ENCODE assay signal across 11 mouse cellular contexts in the genomic region with DNA sequence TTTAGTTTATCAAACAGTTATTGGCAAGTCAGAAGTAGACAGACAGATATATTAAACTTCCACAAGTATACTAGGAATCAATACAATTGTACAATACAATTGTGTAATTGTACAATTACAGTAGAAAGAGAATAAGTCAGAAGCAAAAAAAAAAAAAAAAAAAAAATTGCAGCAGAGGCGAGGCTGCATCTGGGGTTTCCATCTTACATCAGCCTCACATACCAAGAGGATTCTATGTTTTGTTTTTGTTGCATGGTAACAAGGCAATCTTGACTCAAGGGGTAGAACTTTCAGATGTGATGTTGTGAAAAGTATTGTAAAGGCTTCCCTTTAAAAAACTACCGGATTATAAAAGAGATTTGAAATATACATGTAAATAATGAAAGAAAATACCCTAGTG. TPM values are rescaled to one million over a fixed set of nuclear protein-coding genes. Genes with fewer than 3 reads are reported as not detected.
DNase-seq lines count a peak whose midpoint lies in the region; ATAC-seq lines count a peak whose summit lies in the region.
"Had no signal": no experiment of that assay in that cellular context is flagged by ENCODE, and none has a peak within 500 bp of the region (broad histone marks: within the 10 kb centered on the region; RNA-seq: fewer than 3 reads in every experiment).

No protein-coding gene starts in this region.

- no peak overlapping the region for H3K4me2 ChIP-seq in midbrain, embryonic 11.5 days

- no peaks in the 10 kb centered on the region for H3K4me1 ChIP-seq in heart, embryonic 10.5 days
- H3K4me1 ChIP-seq in midbrain, embryonic 10.5 days, result peaks cover 10% of the 10 kb centered on the region
- no peaks in the 10 kb centered on the region for H3K4me1 ChIP-seq in midbrain, embryonic 11.5 days (ENCODE audit: control insufficient read depth, insufficient read depth, low read length)

- 63% methylated on average over 2 of the region's 2 CpGs for WGBS in heart, embryonic 10.5 days
- 60% methylated on average over 2 of the region's 2 CpGs for WGBS in midbrain, embryonic 10.5 days
- WGBS in midbrain, embryonic 11.5 days, result 60% methylated on average over 2 of the region's 2 CpGs

- no peaks in the 10 kb centered on the region for H3K36me3 ChIP-seq in heart, embryonic 10.5 days
- peaks cover 5% of the 10 kb centered on the region for H3K36me3 ChIP-seq in midbrain, embryonic 10.5 days
- no peaks in the 10 kb centered on the region for H3K36me3 ChIP-seq in midbrain, embryonic 11.5 days (ENCODE audit: control insufficient read depth, insufficient read depth, low read length)
- H3K36me3 ChIP-seq in splenic B cell, adult 2 months (ENCODE audit: control insufficient read depth, insufficient read depth, low read length, poor library complexity, severe bottlenecking), result no peaks in the 10 kb centered on the region
- H3K36me3 ChIP-seq: hindbrain, embryonic 12.5 days; liver, embryonic 12.5 days; midbrain, embryonic 13.5 days had no signal

- H3K4me3 ChIP-seq in heart, embryonic 10.5 days, result 0 out of 2 replicates have a peak overlapping the region, but pooled peaks have one; percentile 87
- peak overlapping the region; percentile 79; the same call in 1 of the 2 replicates for H3K4me3 ChIP-seq in midbrain, embryonic 10.5 days
- H3K4me3 ChIP-seq in midbrain, embryonic 11.5 days (ENCODE audit: low read depth, low read length), result no peak overlapping the region

- H3K27me3 ChIP-seq in heart, embryonic 10.5 days (ENCODE audit: insufficient read depth, poor library complexity, severe bottlenecking), result no peaks in the 10 kb centered on the region
- H3K27me3 ChIP-seq in midbrain, embryonic 10.5 days (ENCODE audit: low read depth, poor library complexity, severe bottlenecking), result no peaks in the 10 kb centered on the region
- no peaks in the 10 kb centered on the region for H3K27me3 ChIP-seq in midbrain, embryonic 11.5 days (ENCODE audit: control insufficient read depth, insufficient read depth, low read length)
- no peaks in the 10 kb centered on the region for H3K27me3 ChIP-seq in splenic B cell, adult 2 months (ENCODE audit: control insufficient read depth, insufficient read depth, low read length, poor library complexity, severe bottlenecking)
- H3K27me3 ChIP-seq: hindbrain, embryonic 12.5 days; liver, embryonic 12.5 days; midbrain, embryonic 13.5 days had no signal

- DNase-seq in heart, embryonic 10.5 days (ENCODE audit: low spot score), result no peak
- no peak for DNase-seq in heart, postnatal 36 days
- DNase-seq in midbrain, embryonic 10.5 days (ENCODE audit: low spot score), result no peak
- no peak for DNase-seq in midbrain, embryonic 11.5 days (ENCODE audit: low spot score, missing footprints)
- peak; percentile 3 for DNase-seq in c-Kit-positive CD71-positive TER-119-negative erythroid progenitor cells, embryonic 14.5 days (ENCODE audit: low read depth)
- peak; percentile 37 for DNase-seq in splenic B cell, adult 2 months (ENCODE audit: low read depth, low spot score)
- no peak for DNase-seq in lung, postnatal 14 days
- no peak for DNase-seq in left cerebral cortex, postnatal 14 days (ENCODE audit: low spot score in 2 of 2)

- intact Hi-C loops in heart, postnatal 36 days (cut with DNase I), result no loop called here
- intact Hi-C loops in left cerebral cortex, postnatal 14 days (cut with DNase I), result no loop called here

- ATAC-seq in midbrain, embryonic 11.5 days (ENCODE audit: low FRiP score), result no peak

- H3K27ac ChIP-seq in heart, embryonic 10.5 days, result no peak overlapping the region
- H3K27ac ChIP-seq in midbrain, embryonic 10.5 days (replicated peaks), result no peak overlapping the region
- H3K27ac ChIP-seq in midbrain, embryonic 11.5 days (ENCODE audit: low read depth, low read length), result no peak overlapping the region

- no peak overlapping the region for H3K9ac ChIP-seq in midbrain, embryonic 11.5 days (ENCODE audit: low read length)

- H3K9me3 ChIP-seq in heart, embryonic 10.5 days, result no peaks in the 10 kb centered on the region
- H3K9me3 ChIP-seq in midbrain, embryonic 10.5 days (replicated peaks), result no peaks in the 10 kb centered on the region
- no peaks in the 10 kb centered on the region for H3K9me3 ChIP-seq in midbrain, embryonic 11.5 days (ENCODE audit: control insufficient read depth, low read length)
- H3K9me3 ChIP-seq: hindbrain, embryonic 12.5 days; liver, embryonic 12.5 days; midbrain, embryonic 13.5 days had no signal

RNA-seq across cellular contexts. Expression of a gene that starts 0.5 kb away (rescaled TPM):
- polyA plus RNA-seq in heart, embryonic 10.5 days (2016; fragmentation: Nextera tagmentation; extraction: Ambion mirVana), result 15.2 and 18.7 TPM in 2 replicates
- total RNA-seq in heart, postnatal 36 days (2021), result 10 to 100 TPM; 19.0 to 19.2 TPM
- polyA plus RNA-seq in midbrain, embryonic 10.5 days (2016; fragmentation: Nextera tagmentation; extraction: Ambion mirVana), result 20.5 and 20.9 TPM in 2 replicates
- 27.7 and 28.5 TPM in 2 replicates for polyA plus RNA-seq in midbrain, embryonic 11.5 days (2014; fragmentation: Nextera tagmentation; extraction: Ambion mirVana)
- 10 to 100 TPM; 24.3 to 32.4 TPM for total RNA-seq in left cerebral cortex, postnatal 14 days (2021)

Comparison
In these comparisons a context has a peak if more than half of its experiments do, and no peak if none do; other contexts are left out.
1. DNase-seq: peak in c-Kit-positive CD71-positive TER-119-negative erythroid progenitor cells, embryonic 14.5 days (single experiment) and splenic B cell, adult 2 months (single experiment); none in heart, embryonic 10.5 days (single experiment), heart, postnatal 36 days (0 of 2), midbrain, embryonic 10.5 days (single experiment), midbrain, embryonic 11.5 days (single experiment), lung, postnatal 14 days (single experiment) and left cerebral cortex, postnatal 14 days (0 of 2).